Mouse (Mus musculus): ENCODE measurements around the gene Sh2d2a.

DNA sequence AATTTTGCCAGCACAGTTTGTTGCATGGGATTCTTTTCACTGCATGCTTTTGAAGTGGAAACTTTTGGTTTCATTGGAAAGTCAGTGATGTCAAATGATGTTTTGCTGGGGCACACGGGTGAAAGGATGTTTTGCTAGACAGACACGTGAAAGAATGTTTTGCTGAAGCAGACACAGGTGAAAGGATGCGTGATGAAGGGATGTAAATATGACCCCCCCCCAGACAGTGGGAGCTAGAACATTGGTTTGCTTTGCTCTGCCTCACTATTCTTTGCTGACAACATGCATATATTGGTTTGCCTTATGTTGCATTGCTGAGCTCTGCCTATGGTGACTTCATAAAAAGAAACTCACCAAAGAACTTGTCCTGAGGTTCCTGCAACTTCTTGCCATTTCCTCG, 1.6 kb upstream of the Sh2d2a start:
- no peak for TF ChIP-seq CTCF (conservative IDR thresholded peaks at IDR 0.05; ENCODE audit: insufficient read depth, insufficient read length, low read depth, low read length)
- no peak for TF ChIP-seq POLR2A (IDR thresholded peaks at IDR 0.05; ENCODE audit: low read depth, low read length)

Data from kidney, adult 2 months (tissue).